Mouse (Mus musculus) ovary, postnatal 14 days (tissue): ENCODE results near the gene Ivns1abp.
"Not testable (repeated sequence)": the region's sequence is repeated elsewhere in the genome, so short reads cannot be mapped to it uniquely, and the experiment has no call there.

ENCODE experiments used
- DNase-seq: peaks from one replicate; pipeline ENCODE4 v3.0.0; 2022; ENCODE audit warnings: low spot score

Gene Ivns1abp

DNA sequence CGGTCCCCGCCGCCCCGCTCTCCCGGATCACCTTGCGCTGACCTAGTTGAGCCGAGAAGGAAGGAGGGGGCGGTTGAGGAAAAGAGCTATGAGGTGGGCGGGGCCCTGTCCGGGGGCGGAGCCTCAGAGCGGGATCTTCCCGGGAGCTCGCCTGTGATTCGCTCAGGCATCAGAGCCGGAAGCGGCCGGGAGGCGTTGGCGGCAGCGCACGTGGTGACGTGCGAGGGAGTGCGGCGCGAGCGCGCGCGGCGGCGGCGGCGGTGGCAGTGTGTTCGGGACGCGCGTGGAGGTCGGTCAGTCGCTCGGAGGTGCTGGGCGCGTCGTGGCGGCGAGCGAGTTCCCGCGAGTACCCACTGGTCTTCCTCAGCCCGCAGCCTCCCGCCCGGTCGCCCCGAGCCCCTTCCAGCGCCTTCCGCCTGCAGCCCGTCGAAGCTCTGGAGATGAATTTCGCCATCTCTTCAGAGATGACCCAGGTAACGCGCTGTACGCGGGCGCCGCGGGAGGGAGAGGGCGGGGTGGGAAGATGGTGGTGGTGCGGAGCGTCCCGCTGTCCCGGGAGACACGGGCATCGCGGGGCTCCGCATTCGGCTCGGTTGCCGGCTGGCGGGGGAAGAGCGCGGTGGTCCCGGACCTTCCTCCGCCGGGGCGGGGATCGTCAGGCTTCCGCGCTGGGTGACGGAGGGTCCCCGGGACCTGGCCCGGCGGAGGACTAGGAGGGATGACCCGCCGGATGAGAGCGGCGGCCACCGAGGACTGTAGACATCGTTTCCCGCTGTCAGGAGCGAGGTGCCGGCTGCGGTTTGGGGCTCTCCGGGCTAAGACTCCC lies at the start of gene Ivns1abp:
Gene Ivns1abp (plus strand): TSS at position 195 of the 826 bp plus-strand sequence.
- peak; percentile 93 for DNase-seq

DNA sequence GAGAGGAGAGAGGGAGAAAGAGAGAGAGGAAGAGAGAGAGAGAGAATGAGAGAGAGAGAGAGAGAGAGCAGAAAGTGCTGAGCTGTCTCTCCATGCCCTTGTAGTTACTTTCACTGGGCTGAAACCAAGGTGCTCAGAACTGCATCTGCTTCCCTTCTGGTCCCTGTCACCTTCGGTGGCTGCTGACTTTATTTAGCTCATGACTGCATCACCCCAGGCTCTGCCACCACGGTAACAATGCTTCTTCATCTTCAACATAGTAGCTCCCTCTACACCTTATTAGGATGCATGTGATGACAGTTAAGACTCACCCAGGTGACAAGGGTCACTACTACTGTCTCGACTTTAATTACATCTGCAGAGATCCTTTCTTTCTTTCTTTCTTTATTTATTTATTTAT lies 48.8 kb upstream of the Ivns1abp start:
- no peak for DNase-seq

GRCm38 (mm10) chr1:151296621-151297020 lies 47.7 kb upstream of the Ivns1abp start:
- DNase-seq: no peak

DNA sequence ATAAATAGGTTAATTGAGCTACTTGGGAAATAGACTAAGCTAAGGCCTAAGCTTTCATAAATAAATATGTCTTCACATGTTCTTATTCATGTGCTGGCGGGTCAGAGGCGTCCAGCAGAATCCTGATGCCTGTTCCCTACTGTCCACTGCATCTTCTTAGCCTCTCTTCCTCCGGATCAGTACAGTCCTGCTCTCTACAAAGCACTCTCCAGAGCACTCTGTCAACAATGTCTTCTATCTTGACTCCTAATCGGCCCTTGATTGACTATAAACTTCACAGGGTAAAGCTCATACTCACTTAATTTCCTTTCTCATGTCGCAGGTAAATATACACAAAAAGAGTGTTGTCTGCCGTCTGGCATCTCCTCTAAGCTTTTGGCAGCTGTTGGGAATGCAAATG lies 47.3 kb upstream of the Ivns1abp start:
- no peak for DNase-seq

GRCm38 (mm10) chr1:151297596-151297995 lies 46.7 kb upstream of the Ivns1abp start:
- no peak for DNase-seq

DNA sequence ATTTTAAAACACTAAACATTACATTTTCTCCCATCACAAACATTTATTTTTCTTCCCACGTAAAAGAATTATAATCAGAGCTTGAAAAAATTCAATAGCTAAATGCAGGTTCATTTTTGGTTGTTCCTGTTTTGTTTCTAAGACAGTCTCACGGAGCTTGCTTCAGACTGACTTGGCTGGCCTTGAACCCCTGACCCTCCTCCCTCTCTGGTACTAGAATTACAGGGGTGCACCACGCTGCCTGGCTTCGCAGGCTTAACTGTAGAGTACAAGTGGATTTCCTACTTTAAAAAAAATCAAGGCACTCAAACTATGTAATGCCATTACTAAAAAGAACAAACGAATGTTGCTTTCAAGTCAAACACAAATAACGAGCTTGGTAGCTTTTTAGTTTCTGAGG lies 42.8 kb upstream of the Ivns1abp start:
- DNase-seq: no peak

GRCm38 (mm10) chr1:151301904-151302303 lies 42.4 kb upstream of the Ivns1abp start:
- DNase-seq: no peak

DNA sequence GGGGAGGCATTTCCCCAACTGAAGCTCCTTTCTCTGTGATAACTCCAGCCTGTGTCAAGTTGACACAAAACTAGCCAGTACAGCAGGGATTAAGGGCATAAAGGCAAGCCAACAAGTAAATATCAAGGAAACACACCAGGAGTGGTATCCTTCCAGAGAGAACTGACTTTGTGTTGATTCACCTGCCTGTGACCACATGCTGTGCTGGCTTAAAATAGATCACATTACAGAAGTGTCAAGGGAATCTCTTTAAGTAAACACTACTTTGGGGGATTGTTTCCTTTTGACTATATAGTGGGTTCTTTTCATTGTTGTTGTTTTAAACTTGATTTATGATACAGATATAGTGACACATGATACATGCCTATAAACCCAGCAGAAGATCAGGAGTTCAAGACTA lies 41.0 kb upstream of the Ivns1abp start:
- no peak for DNase-seq

DNA sequence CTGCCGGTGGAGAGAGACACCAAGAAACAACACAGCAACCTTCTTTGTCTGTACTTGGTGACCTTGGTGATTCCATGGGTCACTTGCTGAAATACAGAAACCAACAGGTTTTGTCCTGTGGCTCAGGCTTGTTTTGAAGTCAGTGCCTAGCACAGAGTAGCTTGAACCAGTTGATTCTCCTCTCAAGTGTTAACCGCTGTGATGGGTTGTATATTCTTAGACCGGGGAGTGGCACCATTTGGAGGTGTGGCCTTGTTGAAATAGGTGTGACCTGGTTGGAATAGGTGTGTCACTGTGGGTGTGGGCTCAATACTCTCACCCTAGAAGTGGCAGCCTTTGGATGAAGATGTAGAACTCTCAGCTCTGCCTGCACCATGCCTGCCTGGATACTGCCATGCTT lies 39.3 kb upstream of the Ivns1abp start:
- not testable (repeated sequence) for DNase-seq

- DNase-seq: no peak
Observed at GRCm38 (mm10) chr1:151307059-151307458, 37.2 kb upstream of the Ivns1abp start.

DNA sequence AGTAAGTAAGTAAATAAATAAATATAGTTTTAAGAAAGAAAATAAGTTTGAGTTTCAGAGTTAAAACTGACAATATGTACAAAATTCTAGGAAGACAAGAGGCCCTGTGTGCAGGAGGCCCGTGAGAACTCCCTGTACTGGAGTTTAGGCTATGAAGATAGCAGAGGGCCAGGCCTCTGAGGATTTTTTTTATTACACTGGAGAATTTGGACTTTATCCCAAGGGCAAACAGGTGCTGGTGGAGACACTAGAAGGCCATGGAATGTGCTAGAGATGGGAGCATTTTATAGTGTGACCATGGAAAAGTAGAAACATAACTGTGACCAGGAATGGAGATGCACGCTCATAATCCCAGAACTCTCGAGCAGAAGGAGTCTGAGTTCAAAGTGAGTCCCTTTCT lies 36.5 kb upstream of the Ivns1abp start:
- DNase-seq: no peak

GRCm38 (mm10) chr1:151308508-151308907 lies 35.8 kb upstream of the Ivns1abp start:
- no peak for DNase-seq

- no peak for DNase-seq
Observed at GRCm38 (mm10) chr1:151310511-151310910, 33.8 kb upstream of the Ivns1abp start.

DNA sequence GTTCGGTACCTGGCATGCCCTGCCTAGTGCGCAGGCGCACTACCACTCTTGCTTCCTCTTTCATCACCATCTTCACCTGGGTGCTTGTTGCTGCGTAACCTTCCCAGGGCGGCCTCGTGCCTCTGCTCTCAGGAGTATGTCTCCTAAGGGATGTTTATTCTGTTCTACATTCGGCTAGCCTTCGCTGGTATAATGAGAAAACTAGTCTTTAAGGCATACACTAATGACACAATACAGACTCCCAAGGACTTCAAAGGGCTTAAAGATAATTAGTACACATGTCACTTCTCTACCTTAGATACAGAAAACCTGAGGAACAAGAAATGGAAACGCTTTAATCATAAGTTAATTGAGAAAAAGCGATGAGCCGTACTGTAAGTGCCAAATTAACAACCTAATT lies 32.9 kb upstream of the Ivns1abp start:
- no peak for DNase-seq

- DNase-seq: no peak
Observed at GRCm38 (mm10) chr1:151319267-151319666, 25.0 kb upstream of the Ivns1abp start.

- DNase-seq: no peak
Observed at GRCm38 (mm10) chr1:151320408-151320807, 23.9 kb upstream of the Ivns1abp start.

- DNase-seq: no peak
Observed at GRCm38 (mm10) chr1:151325328-151325727, 18.9 kb upstream of the Ivns1abp start.

- no peak for DNase-seq
Observed at GRCm38 (mm10) chr1:151328341-151329097, 15.8 kb upstream of the Ivns1abp start.

DNA sequence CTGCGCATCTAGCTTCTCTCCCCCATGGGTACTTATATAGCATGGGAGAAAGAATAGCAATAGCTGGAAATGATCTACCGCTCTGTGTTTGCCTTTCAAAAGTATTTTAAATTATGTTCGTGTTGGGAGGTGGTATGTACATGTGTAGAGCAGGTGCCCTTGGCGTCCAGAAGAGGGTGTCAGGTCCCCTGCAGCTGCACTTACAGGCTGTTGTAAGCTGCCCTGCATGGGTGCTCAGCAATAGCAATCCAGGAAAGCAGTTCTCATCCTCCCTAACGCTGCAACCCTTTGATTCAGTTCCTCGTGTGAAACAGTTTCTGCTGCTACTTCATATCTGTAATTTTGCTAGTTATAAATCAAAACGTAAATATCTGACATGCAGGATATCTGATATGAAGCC lies 14.7 kb upstream of the Ivns1abp start:
- DNase-seq: no peak

GRCm38 (mm10) chr1:151332819-151333218 lies 11.5 kb upstream of the Ivns1abp start:
- no peak for DNase-seq

GRCm38 (mm10) chr1:151338234-151338633 lies 6.0 kb upstream of the Ivns1abp start:
- DNase-seq: no peak

GRCm38 (mm10) chr1:151338941-151339340 lies 5.3 kb upstream of the Ivns1abp start:
- DNase-seq: no peak

DNA sequence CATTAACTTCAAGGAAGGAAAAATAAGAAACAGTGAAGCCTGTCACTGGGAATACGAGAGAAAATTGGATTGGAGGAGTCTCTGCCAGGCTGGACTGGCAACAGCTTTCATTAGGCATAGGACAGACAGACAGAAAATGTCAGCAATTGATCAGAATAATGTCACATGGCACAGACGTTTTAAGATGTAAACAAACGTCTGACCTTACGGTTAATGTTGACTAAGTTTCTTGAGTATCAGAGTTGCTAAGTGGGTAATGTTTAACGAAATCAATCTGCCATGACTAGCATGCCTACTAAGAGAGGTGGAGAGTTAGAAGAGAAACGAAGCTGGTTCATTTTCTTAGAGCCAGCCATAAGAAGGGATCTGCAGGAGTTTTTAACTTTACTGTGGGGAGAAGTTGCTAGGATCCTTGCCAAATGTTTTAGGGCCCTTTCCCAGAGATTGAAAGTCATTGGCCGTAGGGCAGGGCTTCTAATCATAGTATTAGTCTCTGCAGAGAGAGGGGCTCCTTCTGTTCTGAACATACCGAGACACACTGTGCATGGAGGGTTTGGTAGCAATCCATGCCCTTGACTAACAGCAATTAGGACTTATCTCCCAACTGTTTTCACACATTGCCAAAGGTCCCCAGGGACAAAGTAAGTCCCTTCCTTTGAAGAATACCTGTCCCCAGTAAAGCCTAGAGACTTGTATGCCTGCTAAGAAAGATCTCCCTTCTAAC lies 2.8 kb upstream of the Ivns1abp start:
- no peak for DNase-seq
